Mouse (Mus musculus): Measurements from ENCODE around the gene Olfr461. TPM values are rescaled to one million over a fixed set of nuclear protein-coding genes. Genes with fewer than 3 reads are reported as not detected.
"Not testable (repeated sequence)": the region's sequence is repeated elsewhere in the genome, so short reads cannot be mapped to it uniquely, and the experiment has no call there.

Gene Olfr461
- polyA plus RNA-seq (2012; rRNA removed) = not detected in 2 replicates

GRCm38 (mm10) chr6:40554950-40555349, at the start of gene Olfr461:
TSS of gene Olfr461 (minus strand) at chr6:40555050.
- Histone ChIP-seq H3K27ac (ENCODE audit: control insufficient read depth, insufficient read depth, low read depth, low read length) (no peak within 1 kb of the TSS), H3K4me3 (ENCODE audit: control insufficient read depth, low read depth, low read length) (no peak within 1 kb of the TSS), H3K36me3 (ENCODE audit: control insufficient read depth, insufficient read depth, low read length) (no peaks in the 10 kb centered on the region), H3K4me1 (ENCODE audit: control insufficient read depth, insufficient read depth, low read length) (no peaks in the 10 kb centered on the region), H3K27me3 (ENCODE audit: control insufficient read depth, insufficient read depth, low read length) (no peaks in the 10 kb centered on the region)
- TF ChIP-seq CTCF (IDR thresholded peaks at IDR 0.05; ENCODE audit: control insufficient read depth, insufficient read depth, insufficient replicate concordance, low read depth, low read length) (no peak), POLR2A (IDR thresholded peaks at IDR 0.05; ENCODE audit: control insufficient read depth, low read depth, low read length) (no peak)

- H3K4me1 ChIP-seq (ENCODE audit: control insufficient read depth, insufficient read depth, low read length); H3K27ac ChIP-seq (ENCODE audit: control insufficient read depth, insufficient read depth, low read depth, low read length); H3K36me3 ChIP-seq (ENCODE audit: control insufficient read depth, insufficient read depth, low read length); H3K4me3 ChIP-seq (ENCODE audit: control insufficient read depth, low read depth, low read length); H3K27me3 ChIP-seq (ENCODE audit: control insufficient read depth, insufficient read depth, low read length): not testable (repeated sequence)
These were observed 43.7 kb upstream of the Olfr461 start for GRCm38 (mm10) chr6:40598546-40598945.

GRCm38 (mm10) chr6:40594804-40595550, 40.1 kb upstream of the Olfr461 start:
- Histone ChIP-seq H3K36me3 (ENCODE audit: control insufficient read depth, insufficient read depth, low read length) (no peaks in the 10 kb centered on the region), H3K4me3 (ENCODE audit: control insufficient read depth, low read depth, low read length) (no peak overlapping the region), H3K27me3 (ENCODE audit: control insufficient read depth, insufficient read depth, low read length) (no peaks in the 10 kb centered on the region), H3K27ac (ENCODE audit: control insufficient read depth, insufficient read depth, low read depth, low read length) (no peak overlapping the region), H3K4me1 (ENCODE audit: control insufficient read depth, insufficient read depth, low read length) (no peaks in the 10 kb centered on the region)
- TF ChIP-seq POLR2A (IDR thresholded peaks at IDR 0.05; ENCODE audit: control insufficient read depth, low read depth, low read length) = no peak
- TF ChIP-seq CTCF (IDR thresholded peaks at IDR 0.05; ENCODE audit: control insufficient read depth, insufficient read depth, insufficient replicate concordance, low read depth, low read length) = no peak

- Histone ChIP-seq H3K4me3 (ENCODE audit: control insufficient read depth, low read depth, low read length) (no peak overlapping the region), H3K27me3 (ENCODE audit: control insufficient read depth, insufficient read depth, low read length) (no peaks in the 10 kb centered on the region), H3K27ac (ENCODE audit: control insufficient read depth, insufficient read depth, low read depth, low read length) (no peak overlapping the region), H3K4me1 (ENCODE audit: control insufficient read depth, insufficient read depth, low read length) (no peaks in the 10 kb centered on the region), H3K36me3 (ENCODE audit: control insufficient read depth, insufficient read depth, low read length) (no peaks in the 10 kb centered on the region)
- TF ChIP-seq CTCF (IDR thresholded peaks at IDR 0.05; ENCODE audit: control insufficient read depth, insufficient read depth, insufficient replicate concordance, low read depth, low read length) = no peak
- no peak for TF ChIP-seq POLR2A (IDR thresholded peaks at IDR 0.05; ENCODE audit: control insufficient read depth, low read depth, low read length)
These were observed 33.5 kb upstream of the Olfr461 start for GRCm38 (mm10) chr6:40588346-40588745.

GRCm38 (mm10) chr6:40585645-40586044, 30.8 kb upstream of the Olfr461 start, which contains the start of gene Clec5a:
TSS of gene Clec5a (minus strand) at chr6:40585821.
- no peak within 1 kb of the TSS for H3K4me3 ChIP-seq (ENCODE audit: control insufficient read depth, low read depth, low read length)
- H3K27me3 ChIP-seq (ENCODE audit: control insufficient read depth, insufficient read depth, low read length) = no peaks in the 10 kb centered on the region
- no peaks in the 10 kb centered on the region for H3K4me1 ChIP-seq (ENCODE audit: control insufficient read depth, insufficient read depth, low read length)
- no peaks in the 10 kb centered on the region for H3K36me3 ChIP-seq (ENCODE audit: control insufficient read depth, insufficient read depth, low read length)
- H3K27ac ChIP-seq (ENCODE audit: control insufficient read depth, insufficient read depth, low read depth, low read length) = no peak within 1 kb of the TSS
- TF ChIP-seq POLR2A (IDR thresholded peaks at IDR 0.05; ENCODE audit: control insufficient read depth, low read depth, low read length) (no peak), CTCF (IDR thresholded peaks at IDR 0.05; ENCODE audit: control insufficient read depth, insufficient read depth, insufficient replicate concordance, low read depth, low read length) (no peak)

- no peaks in the 10 kb centered on the region for H3K4me1 ChIP-seq (ENCODE audit: control insufficient read depth, insufficient read depth, low read length)
- no peaks in the 10 kb centered on the region for H3K27me3 ChIP-seq (ENCODE audit: control insufficient read depth, insufficient read depth, low read length)
- H3K27ac ChIP-seq (ENCODE audit: control insufficient read depth, insufficient read depth, low read depth, low read length) = no peak overlapping the region
- no peaks in the 10 kb centered on the region for H3K36me3 ChIP-seq (ENCODE audit: control insufficient read depth, insufficient read depth, low read length)
- no peak overlapping the region for H3K4me3 ChIP-seq (ENCODE audit: control insufficient read depth, low read depth, low read length)
- TF ChIP-seq POLR2A (IDR thresholded peaks at IDR 0.05; ENCODE audit: control insufficient read depth, low read depth, low read length) = no peak
- TF ChIP-seq CTCF (IDR thresholded peaks at IDR 0.05; ENCODE audit: control insufficient read depth, insufficient read depth, insufficient replicate concordance, low read depth, low read length) = no peak
These were observed 29.5 kb upstream of the Olfr461 start for GRCm38 (mm10) chr6:40584336-40584735.

- Histone ChIP-seq H3K36me3 (ENCODE audit: control insufficient read depth, insufficient read depth, low read length) (no peaks in the 10 kb centered on the region), H3K4me3 (ENCODE audit: control insufficient read depth, low read depth, low read length) (no peak overlapping the region), H3K27ac (ENCODE audit: control insufficient read depth, insufficient read depth, low read depth, low read length) (no peak overlapping the region), H3K4me1 (ENCODE audit: control insufficient read depth, insufficient read depth, low read length) (no peaks in the 10 kb centered on the region), H3K27me3 (ENCODE audit: control insufficient read depth, insufficient read depth, low read length) (no peaks in the 10 kb centered on the region)
- TF ChIP-seq POLR2A (IDR thresholded peaks at IDR 0.05; ENCODE audit: control insufficient read depth, low read depth, low read length) (no peak), CTCF (IDR thresholded peaks at IDR 0.05; ENCODE audit: control insufficient read depth, insufficient read depth, insufficient replicate concordance, low read depth, low read length) (no peak)
These were observed 21.5 kb upstream of the Olfr461 start for GRCm38 (mm10) chr6:40576305-40576704.
